Mouse (Mus musculus) layer of hippocampus, postnatal 25 days (tissue): ENCODE results near the gene Exd2. TPM values are rescaled to one million over a fixed set of nuclear protein-coding genes. Genes with fewer than 3 reads are reported as not detected.

Experiments
- DNase-seq, 2 experiments: peaks; one replicate each; pipeline ENCODE4 v3.0.0; 2022; ENCODE audit warnings: mixed read lengths in 2 of 2, low spot score in 1 of 2; ENCODE audit errors: extremely low spot score in 1 of 2
- total RNA-seq, 2 experiments: library from RNA; stranded (reverse); gene quantifications; 2 replicates each; pipeline ENCODE4 v1.2.3; 2021

Exd2 gene
- total RNA-seq, 2 experiments from 2014 or later, result 91.5 to 107 TPM

- no peak for DNase-seq
Observed at GRCm38 (mm10) chr12:80493311-80493710, 30.4 kb downstream of the Exd2 start.

GRCm38 (mm10) chr12:80495691-80496090 is 32.8 kb downstream of the Exd2 start:
- no peak for DNase-seq

- DNase-seq, result no peak
Observed at GRCm38 (mm10) chr12:80498356-80498755, 35.5 kb downstream of the Exd2 start.

GRCm38 (mm10) chr12:80500506-80500905 is 37.6 kb downstream of the Exd2 start:
- DNase-seq, result no peak

- DNase-seq, result no peak
Observed at GRCm38 (mm10) chr12:80504718-80505117, 41.8 kb downstream of the Exd2 start.

DNA sequence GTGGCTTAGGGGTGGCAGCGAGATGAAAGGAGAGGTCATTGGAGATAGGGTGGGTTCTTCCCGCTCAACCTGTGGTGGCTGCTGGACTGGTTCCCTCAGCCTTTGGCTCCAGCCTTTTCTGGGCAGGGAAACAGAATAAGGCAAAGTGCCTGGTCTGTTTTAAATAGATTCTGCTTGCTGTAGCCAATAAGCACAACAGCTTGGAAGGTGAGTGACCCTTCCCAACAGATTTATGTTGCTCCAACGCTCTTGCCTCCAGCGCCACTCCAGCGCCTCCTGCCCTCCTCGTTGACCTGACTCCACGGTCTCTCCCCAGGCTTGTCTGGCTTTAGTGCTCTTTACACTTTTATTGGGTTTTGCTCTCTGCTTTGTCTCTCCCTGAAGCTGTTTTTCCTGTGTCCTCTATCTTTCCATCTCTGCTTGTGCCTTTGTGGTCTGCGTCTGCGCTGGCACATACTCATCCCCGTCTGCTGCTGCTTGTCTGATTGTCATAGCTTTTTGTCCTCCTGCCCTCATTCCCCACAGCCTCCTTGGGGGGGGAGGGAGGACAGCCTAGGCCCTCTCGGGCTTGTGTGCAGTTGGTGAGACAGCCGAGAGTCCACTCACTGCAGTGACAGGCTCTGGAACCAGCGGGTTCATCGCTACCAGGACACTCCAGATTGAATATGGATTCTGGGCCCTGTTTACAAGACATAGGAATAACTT is 44.3 kb downstream of the Exd2 start:
- DNase-seq, result no peak

GRCm38 (mm10) chr12:80517977-80518376 is 55.1 kb downstream of the Exd2 start, which contains the start of gene Galnt16:
Galnt16 (plus strand) TSS chr12:80518277.
- DNase-seq, result no peak

DNA sequence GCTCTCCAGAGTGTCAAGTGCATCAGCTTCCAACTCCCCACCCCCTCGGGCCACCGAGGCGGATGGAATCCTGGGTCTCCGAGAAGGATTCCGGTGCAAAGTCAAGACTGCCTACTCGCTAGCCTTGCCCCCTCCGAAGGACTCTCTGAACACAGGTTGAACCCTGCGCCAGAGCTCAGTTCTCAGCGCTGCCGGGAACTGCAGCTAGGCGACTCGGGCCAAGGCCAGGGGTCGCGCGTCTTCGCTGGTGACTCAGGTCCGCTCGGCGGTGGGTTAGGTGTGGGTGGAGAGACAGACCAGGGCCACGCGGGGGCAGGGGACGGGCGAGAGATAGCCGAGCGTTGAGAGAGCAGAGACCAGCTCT is 55.5 kb downstream of the Exd2 start:
- peak; percentile 25 to 37 for DNase-seq

DNA sequence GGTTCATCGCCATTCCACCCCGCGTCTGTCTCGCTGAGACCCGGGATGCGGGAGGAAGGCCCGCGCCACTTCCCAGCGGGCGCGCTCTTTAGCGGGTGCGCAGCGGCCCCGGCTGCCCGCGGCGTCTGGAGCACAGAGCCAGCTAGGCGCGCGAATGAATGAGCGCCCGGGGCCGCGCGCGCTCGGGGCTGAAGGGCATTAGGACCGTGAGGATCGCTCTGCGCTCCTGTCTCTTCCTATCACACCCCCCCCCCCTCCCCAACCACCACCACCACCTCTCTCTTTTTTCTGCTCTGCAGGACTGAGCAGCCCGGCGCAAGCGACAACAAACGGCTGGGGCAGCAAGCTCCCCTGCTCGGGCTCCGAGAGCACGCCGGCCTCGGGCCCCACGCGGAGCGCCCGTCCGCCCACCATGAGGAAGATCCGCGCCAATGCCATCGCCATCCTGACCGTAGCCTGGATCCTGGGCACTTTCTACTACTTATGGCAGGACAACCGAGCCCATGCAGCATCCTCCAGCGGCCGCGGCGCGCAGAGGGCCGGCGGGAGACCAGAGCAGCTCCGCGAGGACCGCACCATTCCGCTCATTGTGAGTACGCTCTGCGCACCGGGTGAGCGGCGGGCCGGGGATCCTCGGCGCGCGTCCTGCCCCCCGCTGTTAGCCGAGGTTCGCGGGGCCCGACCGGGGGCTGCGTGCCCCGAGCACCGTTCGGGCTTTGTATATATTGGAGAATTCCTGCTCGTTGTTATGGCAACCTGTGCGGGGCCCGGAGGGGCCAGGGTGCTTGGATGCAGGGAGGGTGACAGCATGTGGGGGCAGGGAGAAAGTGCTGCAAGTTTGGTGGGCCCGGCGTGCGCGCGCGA is 56.1 kb downstream of the Exd2 start:
- DNase-seq, result peak; percentile 53 to 55

DNA sequence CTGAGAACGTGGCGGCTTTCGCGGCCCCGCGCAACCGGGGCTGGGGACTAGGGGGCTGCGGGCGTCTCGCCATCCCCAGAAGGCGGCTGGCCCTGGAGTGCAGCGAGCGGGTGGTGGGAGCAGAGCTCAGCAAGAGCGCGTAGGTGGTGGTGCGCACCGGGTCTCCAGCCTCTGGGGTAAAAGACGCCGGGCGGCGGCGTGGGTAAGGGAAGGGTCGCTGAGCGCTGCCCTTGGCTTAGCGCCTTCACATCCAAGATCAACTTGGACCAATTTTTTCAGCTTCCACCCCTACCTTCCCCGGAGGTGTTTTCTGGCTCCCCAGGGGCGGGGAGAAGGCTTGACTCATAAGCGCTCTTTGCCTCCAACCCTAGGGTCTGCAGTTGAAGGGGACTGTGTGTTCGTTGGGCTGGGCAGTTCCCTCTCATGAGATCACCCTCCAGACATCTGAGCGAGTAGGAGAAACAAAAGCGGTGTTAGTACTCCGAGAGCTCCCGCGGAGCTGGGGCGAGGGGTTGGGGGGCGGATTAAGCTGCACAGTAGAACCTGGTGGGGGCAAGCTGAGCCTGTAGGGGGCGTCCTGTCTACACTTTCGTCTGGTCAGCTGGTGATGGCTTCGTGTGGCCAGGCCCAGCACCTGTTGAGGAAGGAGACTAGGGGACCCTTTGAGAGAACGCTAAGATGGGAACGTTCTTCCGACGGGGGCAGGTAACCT is 56.9 kb downstream of the Exd2 start:
- peak; percentile 73 to 86 for DNase-seq

- no peak for DNase-seq
Observed at GRCm38 (mm10) chr12:80522006-80522405, 59.1 kb downstream of the Exd2 start.

- no peak for DNase-seq
Observed at GRCm38 (mm10) chr12:80524276-80524921, 61.5 kb downstream of the Exd2 start.

GRCm38 (mm10) chr12:80525513-80525912 is 62.6 kb downstream of the Exd2 start:
- no peak for DNase-seq

DNA sequence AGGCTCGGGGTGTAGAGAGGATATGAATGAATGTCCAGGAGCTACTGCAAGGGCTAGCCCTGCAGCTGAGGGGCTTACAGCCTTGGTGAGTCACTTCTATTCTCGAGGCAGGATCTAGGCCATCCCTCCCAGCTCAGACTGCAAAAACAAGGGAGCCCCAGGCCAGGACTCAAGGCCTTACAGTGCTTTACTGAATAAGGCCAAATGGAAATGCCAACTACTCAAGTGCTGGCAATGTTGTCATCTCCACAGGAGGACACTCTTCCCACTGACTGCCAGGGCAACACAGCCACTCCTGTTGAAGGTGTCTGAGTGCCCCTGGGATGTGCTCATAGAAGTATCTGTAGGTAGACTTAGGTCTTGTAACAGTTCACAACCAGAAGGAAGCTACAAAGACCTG is 63.6 kb downstream of the Exd2 start:
- DNase-seq, result no peak

DNA sequence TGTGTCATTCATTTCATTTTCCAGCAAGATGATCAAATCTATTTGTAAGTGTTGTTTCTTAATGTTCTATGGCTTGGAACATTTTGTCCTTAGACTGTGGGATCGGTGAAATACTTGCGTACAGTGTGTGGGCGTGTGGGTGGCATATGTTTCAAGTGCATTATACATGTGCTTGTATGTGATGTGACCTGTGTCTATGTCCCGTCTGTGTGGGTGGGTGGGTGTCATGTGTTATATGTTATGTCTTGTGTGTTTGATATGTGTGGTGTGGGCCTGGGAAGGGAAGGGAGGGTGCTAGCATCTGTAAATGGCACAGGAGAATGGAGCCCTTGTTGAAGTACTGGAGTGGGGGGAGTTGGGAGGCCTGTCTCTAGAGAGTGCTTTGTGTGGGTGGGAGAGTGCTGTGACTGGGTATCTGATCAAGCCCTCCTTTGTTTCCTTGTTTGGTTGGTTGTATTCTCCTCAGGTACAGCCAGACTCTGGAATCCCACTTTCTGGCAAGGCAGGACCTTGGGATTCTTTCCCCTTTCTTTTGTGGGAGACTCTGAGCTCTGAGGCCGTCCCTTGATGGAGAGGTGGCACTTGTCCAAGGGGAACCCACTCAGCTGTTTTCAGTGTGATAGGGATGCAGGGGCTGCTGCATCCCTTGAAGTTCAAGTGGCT is 65.0 kb downstream of the Exd2 start:
- peak in 1 of 2 experiments; percentile 32 for DNase-seq

DNA sequence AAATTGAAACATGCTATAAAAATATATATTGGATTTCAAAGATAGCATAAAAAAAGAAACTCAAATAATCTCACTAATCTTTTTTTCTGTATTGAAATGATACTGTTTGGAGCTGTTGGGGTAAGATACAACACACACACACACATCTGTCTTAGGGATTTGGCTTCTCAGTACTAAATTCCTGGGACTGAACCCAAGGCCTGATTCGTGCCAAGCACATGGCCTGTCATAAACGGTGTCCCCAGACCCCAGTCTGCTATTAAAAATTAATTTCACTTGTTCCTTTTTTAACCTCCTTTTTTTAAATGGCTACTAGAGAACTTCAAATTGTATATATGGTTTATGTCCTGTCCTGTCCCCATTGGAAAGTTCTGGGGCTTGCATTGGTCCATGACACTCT is 67.2 kb downstream of the Exd2 start:
- DNase-seq, result no peak

DNA sequence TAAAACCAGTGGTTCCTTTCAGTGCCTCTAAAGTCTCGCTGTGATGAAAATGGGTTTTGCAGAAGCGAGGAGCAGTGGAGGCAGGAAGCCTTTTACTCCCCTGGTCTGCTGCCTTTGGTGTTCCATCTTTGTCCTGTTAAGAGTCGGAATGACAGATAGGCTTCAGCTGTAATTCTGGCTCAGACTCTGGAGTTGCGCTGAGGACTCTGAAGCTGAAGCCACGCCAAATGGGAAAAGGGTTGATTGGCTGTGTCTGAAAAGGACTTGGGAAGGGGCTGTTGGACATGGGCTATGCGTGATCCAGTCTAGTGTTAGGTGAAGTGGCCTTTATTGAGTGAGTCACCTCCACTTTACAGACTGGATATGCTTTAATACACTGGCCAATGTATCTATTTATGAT is 67.7 kb downstream of the Exd2 start:
- DNase-seq, result no peak

DNA sequence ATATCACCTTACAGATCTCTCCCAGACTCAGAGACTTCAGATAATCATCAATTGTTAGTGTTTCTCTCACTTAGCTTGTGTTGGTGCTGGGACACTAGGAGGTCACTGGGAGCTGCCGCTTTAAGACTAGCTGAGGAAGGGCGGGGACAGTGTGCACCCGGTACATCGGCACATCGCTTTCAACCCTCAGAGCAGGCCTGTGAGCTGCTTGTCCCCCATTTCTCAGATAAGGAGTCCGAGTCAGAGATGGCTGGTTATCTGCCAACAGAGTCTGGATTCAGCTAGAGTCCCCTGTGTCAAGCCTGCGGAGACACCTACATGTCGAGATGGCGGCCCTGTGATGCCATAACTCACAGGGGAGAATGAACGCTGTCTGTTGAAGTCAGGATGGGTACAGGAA is 68.7 kb downstream of the Exd2 start:
- DNase-seq, result no peak

DNA sequence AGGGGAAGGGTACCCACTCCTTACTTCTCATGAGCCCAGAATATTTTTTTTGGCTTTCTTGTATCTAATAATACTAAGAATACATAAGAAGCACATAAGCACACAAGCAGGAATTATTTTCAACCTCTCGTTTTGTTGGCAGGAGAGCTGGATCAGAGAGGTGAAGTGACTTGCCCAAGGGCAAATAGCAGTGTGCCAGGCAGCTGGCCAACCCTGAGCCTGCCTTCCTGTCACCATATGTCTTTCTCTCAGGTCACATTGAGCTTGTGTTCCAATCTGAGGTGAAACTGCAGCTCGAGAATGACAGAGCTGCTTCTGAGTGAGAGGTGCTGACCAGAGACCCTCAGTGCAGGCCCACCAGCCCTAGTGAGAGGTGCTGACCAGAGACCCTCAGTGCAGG is 71.0 kb downstream of the Exd2 start:
- DNase-seq, result no peak

- DNase-seq, result no peak
Observed at GRCm38 (mm10) chr12:80537313-80537712, 74.4 kb downstream of the Exd2 start.
